Mouse (Mus musculus) ES-Bruce4 (cell line): ENCODE data around the gene Treh. TPM values are rescaled to one million over a fixed set of nuclear protein-coding genes. Genes with fewer than 3 reads are reported as not detected.

Experiments
- H3K27ac ChIP-seq: 2 replicates; pipeline ENCODE4 v1.5.1; 2012; ENCODE audit warnings: low read length, inconsistent platforms; ENCODE audit not compliant: insufficient read depth
- H3K27me3 ChIP-seq: 2 replicates; pipeline ENCODE4 v1.6.1; 2012; ENCODE audit warnings: mild to moderate bottlenecking, low read length, inconsistent platforms; ENCODE audit not compliant: control insufficient read depth, poor library complexity, insufficient read depth, severe bottlenecking
- H3K36me3 ChIP-seq: 2 replicates; pipeline ENCODE4 v1.6.1; 2012; ENCODE audit warnings: inconsistent platforms, mild to moderate bottlenecking, low read length, moderate library complexity; ENCODE audit not compliant: control insufficient read depth, poor library complexity, insufficient read depth, severe bottlenecking
- H3K4me1 ChIP-seq: one replicate; pipeline ENCODE4 v1.8.1; 2011; ENCODE audit warnings: low read length; ENCODE audit not compliant: control insufficient read depth, insufficient read depth
- H3K4me3 ChIP-seq: 2 replicates; pipeline ENCODE4 v1.5.1; 2011; ENCODE audit warnings: low read depth, mild to moderate bottlenecking, low read length
- H3K9ac ChIP-seq: 2 replicates; pipeline ENCODE4 v1.6.1; 2012; ENCODE audit warnings: low read depth, mild to moderate bottlenecking, inconsistent platforms; ENCODE audit not compliant: poor library complexity, severe bottlenecking
- H3K9me3 ChIP-seq: replicated peaks from 2 replicates; pipeline ENCODE4 v1.6.1; 2012; ENCODE audit warnings: mild to moderate bottlenecking, low read length, inconsistent platforms; ENCODE audit not compliant: control insufficient read depth, poor library complexity, insufficient read depth, severe bottlenecking
- CTCF ChIP-seq: IDR thresholded peaks from one replicate; pipeline ENCODE4 v1.8.1; 2011; ENCODE audit warnings: low read depth, low read length
- EP300 ChIP-seq: IDR thresholded peaks from 2 replicates; pipeline ENCODE4 v1.6.1; 2011; ENCODE audit warnings: low read depth, low read length; ENCODE audit not compliant: insufficient read depth
- POLR2A ChIP-seq: IDR thresholded peaks from one replicate; pipeline ENCODE4 v1.8.1; 2011; ENCODE audit warnings: low read length; ENCODE audit not compliant: insufficient read depth
- polyA plus RNA-seq: library from polyadenylated mRNA; stranded (reverse); fragments of >200 nt; gene quantifications from 2 replicates; pipeline ENCODE4 v1.2.4, GENCODE M21; 2011; ENCODE audit warnings: low read depth; ENCODE audit not compliant: missing spikeins, insufficient read depth, insufficient read length

Gene Treh
- polyA plus RNA-seq, 1 experiment, result not detected

DNA sequence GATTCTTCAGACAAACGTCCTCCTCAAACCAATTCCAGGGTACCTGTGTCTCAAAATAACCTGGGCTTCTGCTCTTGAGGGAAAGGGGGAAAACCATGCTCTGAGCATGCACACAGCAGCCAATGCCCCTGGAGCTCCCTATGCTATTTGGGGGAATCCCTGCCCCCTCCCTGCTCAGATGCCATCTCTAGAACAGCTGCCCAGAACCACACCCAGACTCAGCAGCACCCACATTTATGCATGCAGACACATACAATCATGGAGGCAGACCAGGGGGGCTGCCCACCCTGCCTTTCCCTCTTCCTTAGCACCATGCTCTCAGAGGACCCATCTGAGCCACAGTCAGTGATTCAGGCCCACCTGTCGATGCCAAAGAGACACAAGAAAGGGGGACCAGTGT, 40.5 kb downstream of the Treh start:
- H3K36me3 ChIP-seq, result no peaks in the 10 kb centered on the region
- no peak overlapping the region for H3K27ac ChIP-seq

DNA sequence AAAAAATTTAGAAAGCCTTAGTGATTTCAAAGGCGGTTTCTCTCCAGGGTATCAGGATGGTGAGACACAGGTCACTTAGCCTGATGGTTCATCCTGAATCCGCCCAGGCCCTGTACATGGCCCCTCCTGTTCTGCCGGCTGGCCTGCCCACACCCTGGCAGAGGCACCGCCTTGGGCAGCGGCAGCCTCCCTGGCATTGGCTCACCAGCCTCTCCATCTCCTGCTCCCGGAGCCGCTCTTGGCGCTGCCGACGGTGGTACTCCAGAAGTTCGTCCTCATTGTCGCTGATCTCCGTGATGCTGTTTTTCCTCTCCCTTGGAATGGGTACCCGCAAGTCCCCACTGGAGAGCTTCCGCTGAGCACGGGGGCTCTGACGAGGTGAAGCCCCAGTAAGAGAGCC, 42.1 kb downstream of the Treh start:
- Histone ChIP-seq H3K27ac (no peak overlapping the region), H3K27me3 (no peaks in the 10 kb centered on the region), H3K4me1 (peaks cover 4% of the 10 kb centered on the region), H3K36me3 (no peaks in the 10 kb centered on the region), H3K4me3 (peak overlapping the region; percentile 59), H3K9me3 (no peaks in the 10 kb centered on the region), H3K9ac (peak overlapping the region; percentile 10; the same call in 1 of the 2 replicates)
- TF ChIP-seq POLR2A (no peak), EP300 (no peak), CTCF (no peak)

More for the DNA sequence above, 40.5 kb downstream of the Treh start:
- TF ChIP-seq CTCF (no peak), POLR2A (no peak), EP300 (no peak)
- no peak overlapping the region for H3K9ac ChIP-seq
- H3K4me1 ChIP-seq, result peaks cover 4% of the 10 kb centered on the region
- H3K4me3 ChIP-seq, result no peak overlapping the region
- no peaks in the 10 kb centered on the region for H3K9me3 ChIP-seq
- H3K27me3 ChIP-seq, result no peaks in the 10 kb centered on the region

- Histone ChIP-seq H3K9ac (peak overlapping the region; percentile 10; the same call in 1 of the 2 replicates), H3K4me1 (peaks cover 3% of the 10 kb centered on the region), H3K4me3 (peak overlapping the region; percentile 59), H3K9me3 (no peaks in the 10 kb centered on the region), H3K27ac (no peak overlapping the region), H3K36me3 (no peaks in the 10 kb centered on the region), H3K27me3 (no peaks in the 10 kb centered on the region)
- TF ChIP-seq CTCF (no peak), EP300 (no peak), POLR2A (no peak)
Observed at GRCm38 (mm10) chr9:44715705-44716362, 42.8 kb downstream of the Treh start.

GRCm38 (mm10) chr9:44716997-44717821, 44.2 kb downstream of the Treh start:
- no peak overlapping the region for H3K4me3 ChIP-seq
- H3K27me3 ChIP-seq, result no peaks in the 10 kb centered on the region
- no peak for TF ChIP-seq POLR2A
- no peaks in the 10 kb centered on the region for H3K9me3 ChIP-seq
- no peak overlapping the region for H3K27ac ChIP-seq
- H3K9ac ChIP-seq, result no peak overlapping the region
- H3K4me1 ChIP-seq, result no peaks in the 10 kb centered on the region
- H3K36me3 ChIP-seq, result no peaks in the 10 kb centered on the region

DNA sequence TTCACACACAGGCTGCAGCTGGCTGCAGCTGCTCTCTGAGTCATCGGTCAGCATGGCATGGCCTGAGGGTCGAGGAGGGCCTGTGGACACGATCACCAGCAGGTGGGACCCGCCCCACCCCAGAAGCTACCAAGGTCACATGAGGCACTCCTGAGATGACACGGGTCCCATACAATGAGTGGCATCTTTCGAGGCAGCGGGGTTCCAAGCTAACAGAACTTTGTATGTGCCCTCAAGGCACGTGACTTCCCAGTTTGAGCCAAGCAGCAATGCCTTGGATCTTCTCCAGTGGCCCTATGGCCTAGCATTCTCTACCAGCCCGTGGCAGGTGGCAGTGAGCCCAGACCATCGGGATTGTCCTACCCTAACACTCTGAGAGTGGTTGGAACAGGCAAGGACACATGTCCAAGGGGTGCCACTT, 44.8 kb downstream of the Treh start:
- no peak overlapping the region for H3K27ac ChIP-seq
- no peaks in the 10 kb centered on the region for H3K27me3 ChIP-seq
- H3K4me3 ChIP-seq, result no peak overlapping the region
- H3K9me3 ChIP-seq, result no peaks in the 10 kb centered on the region
- no peaks in the 10 kb centered on the region for H3K4me1 ChIP-seq
- H3K9ac ChIP-seq, result no peak overlapping the region
- H3K36me3 ChIP-seq, result no peaks in the 10 kb centered on the region
- TF ChIP-seq POLR2A (no peak), CTCF (no peak), EP300 (no peak)

- Histone ChIP-seq H3K36me3 (no peaks in the 10 kb centered on the region), H3K27me3 (no peaks in the 10 kb centered on the region), H3K27ac (no peak overlapping the region), H3K4me1 (no peaks in the 10 kb centered on the region), H3K4me3 (no peak overlapping the region), H3K9me3 (no peaks in the 10 kb centered on the region), H3K9ac (no peak overlapping the region)
- TF ChIP-seq POLR2A (no peak), EP300 (no peak), CTCF (no peak)
Observed at GRCm38 (mm10) chr9:44718937-44719631, 46.1 kb downstream of the Treh start.
